Mouse (Mus musculus): ENCODE data around the gene Gm27021. TPM values are rescaled to one million over a fixed set of nuclear protein-coding genes. Genes with fewer than 3 reads are reported as not detected.
A peak's percentile ranks its signal among the peaks of the same experiment; 100 is the strongest.

Gm27021 gene
- total and polyA plus RNA-seq, 2 experiments from 2014 or later: 7.0 to 12.4 TPM

DNA sequence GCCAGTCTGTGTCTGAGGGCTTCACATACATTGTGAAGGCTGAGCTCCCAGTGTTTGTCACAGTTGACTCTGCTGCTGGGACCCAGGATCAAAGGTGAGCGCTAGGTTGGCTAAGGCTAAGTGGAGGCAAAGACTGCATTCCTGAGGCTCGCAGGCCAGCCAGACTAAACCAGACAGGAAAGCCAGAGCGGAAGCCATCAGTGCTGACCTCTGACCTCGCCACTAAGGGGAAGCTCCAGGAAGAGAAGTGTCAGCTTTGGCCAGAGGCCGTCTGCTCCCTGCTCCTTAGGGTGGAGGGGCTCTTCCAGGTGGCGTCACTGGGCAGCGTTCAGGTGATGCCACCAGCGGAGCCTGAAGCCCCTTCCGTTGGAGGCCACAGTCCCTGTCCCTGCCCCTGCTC lies 92.1 kb downstream of the Gm27021 start:
- ATAC-seq (no peak), DNase-seq (no peak)
- 79% methylated on average over 9 of the region's 9 CpGs for WGBS
- no peak overlapping the region for H3K27ac ChIP-seq (ENCODE audit: low read depth, low read length)
- no peak overlapping the region for H3K4me2 ChIP-seq (ENCODE audit: low read depth)
- H3K4me3 ChIP-seq (ENCODE audit: low read depth, low read length): no peak overlapping the region
- H3K4me1 ChIP-seq (ENCODE audit: insufficient read depth): no peaks in the 10 kb centered on the region
- H3K27me3 ChIP-seq (ENCODE audit: insufficient read depth, low read length): no peaks in the 10 kb centered on the region
- H3K9ac ChIP-seq: no peak overlapping the region
- H3K9me3 ChIP-seq (ENCODE audit: low read length): no peaks in the 10 kb centered on the region
- TF ChIP-seq CTCF (IDR thresholded peaks at IDR 0.05; ENCODE audit: low read depth): no peak
- peaks cover 89% of the 10 kb centered on the region for H3K36me3 ChIP-seq (ENCODE audit: insufficient read depth)

DNA sequence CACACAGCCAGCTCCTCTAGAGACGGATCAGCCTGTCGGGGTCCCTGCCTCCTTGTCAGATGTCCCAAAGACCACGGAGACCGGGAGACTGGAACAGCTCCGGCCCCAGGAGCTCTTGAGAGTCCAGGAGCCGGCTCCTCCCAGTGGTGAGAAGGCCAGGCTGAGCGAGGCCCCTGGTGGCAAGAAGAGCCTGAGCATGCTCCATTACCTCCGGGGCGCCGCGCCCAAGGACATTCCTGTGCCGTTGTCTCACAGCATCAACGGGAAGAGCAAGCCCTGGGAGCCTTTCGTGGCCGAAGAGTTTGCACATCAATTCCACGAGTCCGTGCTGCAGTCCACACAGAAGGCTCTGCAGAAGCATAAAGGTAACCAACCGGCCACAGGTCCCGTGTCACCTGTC lies 92.9 kb downstream of the Gm27021 start:
- 82% methylated on average over 19 of the region's 19 CpGs for WGBS
- Histone ChIP-seq H3K4me2 (ENCODE audit: low read depth) (no peak overlapping the region), H3K27me3 (ENCODE audit: insufficient read depth, low read length) (no peaks in the 10 kb centered on the region), H3K36me3 (ENCODE audit: insufficient read depth) (peaks cover 89% of the 10 kb centered on the region), H3K9ac (no peak overlapping the region), H3K4me1 (ENCODE audit: insufficient read depth) (no peaks in the 10 kb centered on the region), H3K4me3 (ENCODE audit: low read depth, low read length) (no peak overlapping the region), H3K27ac (ENCODE audit: low read depth, low read length) (no peak overlapping the region), H3K9me3 (ENCODE audit: low read length) (no peaks in the 10 kb centered on the region)
- ATAC-seq (no peak), DNase-seq (no peak)
- TF ChIP-seq CTCF (IDR thresholded peaks at IDR 0.05; ENCODE audit: low read depth): peak; percentile 15; the same call in 1 of the 2 replicates

DNA sequence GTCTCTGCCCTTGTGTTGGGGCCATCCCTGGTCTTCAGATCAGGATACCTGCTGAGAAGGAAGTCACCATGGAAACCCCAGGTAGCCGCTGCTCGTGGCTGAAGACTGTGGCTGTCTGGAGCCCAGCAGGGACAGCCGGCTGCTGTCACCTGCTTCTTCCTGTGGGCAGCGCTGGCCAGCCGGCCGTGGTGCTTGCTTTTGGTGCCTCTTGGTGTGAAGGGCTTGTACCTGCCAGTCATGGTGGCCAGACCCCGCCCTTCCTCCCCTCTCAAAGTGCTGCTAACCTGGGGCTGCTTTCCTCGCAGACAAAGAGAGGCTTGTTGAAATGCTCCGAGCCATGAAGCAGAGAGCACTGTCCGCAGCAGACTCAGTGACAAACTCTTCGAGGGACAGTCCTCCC lies 94.0 kb downstream of the Gm27021 start:
- no peak overlapping the region for H3K9ac ChIP-seq
- H3K27ac ChIP-seq (ENCODE audit: low read depth, low read length): no peak overlapping the region
- peaks cover 88% of the 10 kb centered on the region for H3K36me3 ChIP-seq (ENCODE audit: insufficient read depth)
- H3K4me2 ChIP-seq (ENCODE audit: low read depth): no peak overlapping the region
- H3K27me3 ChIP-seq (ENCODE audit: insufficient read depth, low read length): no peaks in the 10 kb centered on the region
- no peak overlapping the region for H3K4me3 ChIP-seq (ENCODE audit: low read depth, low read length)
- H3K9me3 ChIP-seq (ENCODE audit: low read length): no peaks in the 10 kb centered on the region
- no peaks in the 10 kb centered on the region for H3K4me1 ChIP-seq (ENCODE audit: insufficient read depth)
- 67% methylated on average over 11 of the region's 11 CpGs for WGBS
- no peak for ATAC-seq
- no peak for TF ChIP-seq CTCF (IDR thresholded peaks at IDR 0.05; ENCODE audit: low read depth)
- no peak for DNase-seq

DNA sequence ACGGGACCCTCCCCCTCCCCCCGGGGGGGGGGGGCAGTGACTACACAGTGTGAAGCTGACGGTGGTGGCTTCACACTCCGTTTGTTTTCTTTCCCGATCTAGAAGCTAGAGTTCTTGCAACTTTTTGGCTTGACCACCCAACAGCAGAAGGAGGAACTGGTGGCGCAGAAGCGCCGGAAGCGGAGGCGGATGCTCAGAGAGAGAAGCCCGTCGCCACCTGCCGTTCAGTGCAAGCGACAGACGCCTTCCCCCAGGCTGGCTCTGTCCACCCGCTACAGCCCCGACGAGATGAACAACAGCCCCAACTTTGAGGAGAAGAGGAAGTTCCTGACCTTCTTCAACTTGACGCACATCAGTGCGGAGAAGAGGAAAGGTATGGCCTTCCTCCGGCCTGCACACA lies 95.3 kb downstream of the Gm27021 start:
- Histone ChIP-seq H3K4me1 (ENCODE audit: insufficient read depth) (no peaks in the 10 kb centered on the region), H3K27me3 (ENCODE audit: insufficient read depth, low read length) (no peaks in the 10 kb centered on the region), H3K4me2 (ENCODE audit: low read depth) (no peak overlapping the region), H3K27ac (ENCODE audit: low read depth, low read length) (no peak overlapping the region), H3K4me3 (ENCODE audit: low read depth, low read length) (no peak overlapping the region), H3K36me3 (ENCODE audit: insufficient read depth) (peaks cover 91% of the 10 kb centered on the region), H3K9ac (no peak overlapping the region), H3K9me3 (ENCODE audit: low read length) (no peaks in the 10 kb centered on the region)
- ATAC-seq (no peak), DNase-seq (no peak)
- 0 out of 2 replicates have a peak, but pooled peaks have one; percentile 5 for TF ChIP-seq CTCF (IDR thresholded peaks at IDR 0.05; ENCODE audit: low read depth)
- WGBS: 67% methylated on average over 21 of the region's 21 CpGs

DNA sequence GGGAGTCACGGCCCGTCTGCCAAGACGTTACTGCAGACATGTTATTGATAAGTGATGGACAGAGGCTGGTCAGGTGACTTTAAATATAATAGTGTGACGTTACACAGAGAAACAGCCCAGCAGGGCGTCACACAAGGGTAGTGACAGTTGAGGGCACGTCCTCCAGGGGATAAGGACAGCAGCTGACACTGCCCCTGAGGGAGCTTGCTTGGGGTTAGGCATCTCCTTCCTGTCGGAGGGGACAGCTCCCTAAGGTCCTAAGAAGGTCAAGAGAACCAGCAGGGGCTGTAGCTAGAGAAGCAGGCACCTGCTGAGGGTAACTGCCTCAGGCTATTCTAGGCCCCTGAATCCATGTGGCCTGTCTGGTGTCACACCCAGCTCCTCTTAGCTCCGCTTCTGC lies 96.3 kb downstream of the Gm27021 start:
- 80% methylated on average over 8 of the region's 8 CpGs for WGBS
- Histone ChIP-seq H3K9ac (no peak overlapping the region), H3K36me3 (ENCODE audit: insufficient read depth) (peaks cover 94% of the 10 kb centered on the region)

DNA sequence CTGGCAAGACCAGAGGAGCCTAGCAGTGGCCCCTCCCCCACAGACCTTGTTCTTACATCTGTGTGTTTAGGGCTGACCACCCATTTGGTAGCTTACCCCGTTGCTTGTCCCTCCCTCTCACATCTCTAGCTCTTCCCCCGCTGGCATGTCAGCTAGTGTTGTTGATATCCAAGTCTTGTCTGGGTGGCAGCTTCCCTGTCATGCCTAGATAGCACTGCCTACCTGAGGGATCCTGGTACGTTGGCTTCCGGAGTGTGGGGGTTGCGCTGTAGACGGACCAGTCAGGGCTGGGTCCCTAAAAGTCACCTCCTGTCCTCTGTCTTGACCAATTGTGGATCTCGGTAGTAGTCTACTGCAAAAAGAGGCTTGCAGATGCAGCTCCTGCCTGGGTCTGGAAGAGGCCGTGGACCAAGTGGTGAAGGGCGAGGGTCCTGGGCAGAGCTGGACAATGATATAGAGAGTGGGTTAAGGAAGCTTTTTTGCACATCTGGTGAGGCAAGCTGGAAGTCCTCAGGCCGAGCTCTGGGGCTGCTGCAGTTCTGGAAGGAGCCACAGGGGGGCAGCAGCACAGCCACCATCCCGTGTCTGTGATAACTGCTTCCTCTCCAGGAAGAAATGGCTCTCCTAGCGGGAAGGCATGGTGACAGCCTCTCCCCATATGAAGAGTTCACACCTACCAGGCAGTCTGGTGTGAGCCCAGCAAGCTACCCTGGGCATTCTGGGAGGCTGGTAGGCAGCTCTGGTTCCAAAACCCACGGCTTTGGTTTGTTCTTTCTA lies 97.8 kb downstream of the Gm27021 start:
- peaks cover 82% of the 10 kb centered on the region for H3K36me3 ChIP-seq (ENCODE audit: insufficient read depth)
- H3K9me3 ChIP-seq (ENCODE audit: low read length): no peaks in the 10 kb centered on the region
- 50% methylated on average over 13 of the region's 13 CpGs for WGBS
- no peaks in the 10 kb centered on the region for H3K27me3 ChIP-seq (ENCODE audit: insufficient read depth, low read length)
- DNase-seq: peak; percentile 86
- H3K27ac ChIP-seq (ENCODE audit: low read depth, low read length): peak overlapping the region; percentile 57
- no peak overlapping the region for H3K4me2 ChIP-seq (ENCODE audit: low read depth)
- peak; percentile 94 for TF ChIP-seq CTCF (IDR thresholded peaks at IDR 0.05; ENCODE audit: low read depth)
- peak; percentile 72 for ATAC-seq
- no peak overlapping the region for H3K4me3 ChIP-seq (ENCODE audit: low read depth, low read length)
- no peak overlapping the region for H3K9ac ChIP-seq
- H3K4me1 ChIP-seq (ENCODE audit: insufficient read depth): no peaks in the 10 kb centered on the region

More for the DNA sequence above, 96.3 kb downstream of the Gm27021 start:
- Histone ChIP-seq H3K4me1 (ENCODE audit: insufficient read depth) (no peaks in the 10 kb centered on the region), H3K27me3 (ENCODE audit: insufficient read depth, low read length) (no peaks in the 10 kb centered on the region), H3K4me2 (ENCODE audit: low read depth) (no peak overlapping the region), H3K4me3 (ENCODE audit: low read depth, low read length) (no peak overlapping the region), H3K27ac (ENCODE audit: low read depth, low read length) (no peak overlapping the region), H3K9me3 (ENCODE audit: low read length) (no peaks in the 10 kb centered on the region)
- ATAC-seq (no peak), DNase-seq (no peak)
- no peak for TF ChIP-seq CTCF (IDR thresholded peaks at IDR 0.05; ENCODE audit: low read depth)

DNA sequence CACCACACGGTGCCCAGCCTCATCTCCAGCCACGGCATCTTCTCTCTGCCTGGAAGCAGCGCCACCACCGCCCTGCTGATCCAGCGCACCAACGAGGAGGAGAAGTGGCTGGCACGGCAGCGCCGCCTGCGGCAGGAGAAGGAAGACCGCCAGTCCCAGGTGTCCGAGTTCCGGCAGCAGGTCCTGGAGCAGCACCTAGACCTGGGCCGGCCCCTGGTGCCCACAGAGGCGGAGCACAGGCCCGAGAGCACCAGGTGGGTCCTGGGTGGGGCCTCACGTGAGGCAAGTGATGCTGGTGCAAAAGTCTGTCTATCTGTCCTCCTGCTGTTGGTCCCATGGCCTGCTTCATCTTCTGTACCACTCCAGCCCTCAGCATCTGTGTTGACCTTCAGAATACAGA lies 98.8 kb downstream of the Gm27021 start:
- Histone ChIP-seq H3K27ac (ENCODE audit: low read depth, low read length) (no peak overlapping the region), H3K36me3 (ENCODE audit: insufficient read depth) (peaks cover 72% of the 10 kb centered on the region), H3K4me1 (ENCODE audit: insufficient read depth) (no peaks in the 10 kb centered on the region), H3K27me3 (ENCODE audit: insufficient read depth, low read length) (no peaks in the 10 kb centered on the region), H3K9ac (no peak overlapping the region), H3K4me2 (ENCODE audit: low read depth) (no peak overlapping the region), H3K4me3 (ENCODE audit: low read depth, low read length) (no peak overlapping the region), H3K9me3 (ENCODE audit: low read length) (no peaks in the 10 kb centered on the region)
- no peak for DNase-seq
- no peak for TF ChIP-seq CTCF (IDR thresholded peaks at IDR 0.05; ENCODE audit: low read depth)
- no peak for ATAC-seq
- WGBS: 93% methylated on average over 17 of the region's 17 CpGs
